Mouse (Mus musculus) MEL (cell line): ENCODE measurements around the gene Dpy19l3.

Experiments used
- CHD2 ChIP-seq: IDR thresholded peaks from 2 replicates; pipeline ENCODE4 v1.6.1; 2011; ENCODE audit warnings: low read length, improper control_type of control experiment
- CTCF ChIP-seq, 3 experiments: IDR thresholded peaks in 2 of 3; conservative IDR thresholded peaks in 1 of 3; 2 replicates each; pipeline ENCODE4 v1.5.1; 2011 to 2012; ENCODE audit warnings: low read length in 3 of 3, low read depth in 2 of 3, mild to moderate bottlenecking in 2 of 3, improper control_type of control experiment in 1 of 3, inconsistent platforms in 1 of 3, mixed read lengths in 1 of 3, moderate library complexity in 1 of 3; ENCODE audit not compliant: control insufficient read depth in 1 of 3, insufficient read depth in 1 of 3, poor library complexity in 1 of 3, severe bottlenecking in 1 of 3
- EP300 ChIP-seq, 2 experiments: IDR thresholded peaks; 2 replicates each; pipeline ENCODE4 v1.6.1; 2011; ENCODE audit warnings: improper control_type of control experiment in 2 of 2, low read length in 2 of 2, low read depth in 1 of 2, mild to moderate bottlenecking in 1 of 2
- MAX ChIP-seq: IDR thresholded peaks from 2 replicates; pipeline ENCODE4 v1.6.1; 2011; ENCODE audit warnings: low read length, improper control_type of control experiment
- POLR2A ChIP-seq, 2 experiments: IDR thresholded peaks; 2 replicates each; pipeline ENCODE4 v1.6.1; 2011 to 2012; ENCODE audit warnings: low read length in 2 of 2, mild to moderate bottlenecking in 2 of 2, control low read depth in 1 of 2, improper control_type of control experiment in 1 of 2, low read depth in 1 of 2, moderate library complexity in 1 of 2; ENCODE audit not compliant: control insufficient read depth in 1 of 2, insufficient read depth in 1 of 2, poor library complexity in 1 of 2
- RAD21 ChIP-seq: IDR thresholded peaks from 2 replicates; pipeline ENCODE4 v1.6.1; 2011; ENCODE audit warnings: mild to moderate bottlenecking, low read depth, low read length, improper control_type of control experiment
- SIN3A ChIP-seq: IDR thresholded peaks from 2 replicates; pipeline ENCODE4 v1.6.1; 2012; ENCODE audit warnings: low read length, improper control_type of control experiment, inconsistent platforms
- SMC3 ChIP-seq: IDR thresholded peaks from 2 replicates; pipeline ENCODE4 v1.6.1; 2011; ENCODE audit warnings: low read depth, low read length, improper control_type of control experiment
- TAL1 ChIP-seq: IDR thresholded peaks from 2 replicates; pipeline ENCODE4 v1.6.1; 2012; ENCODE audit warnings: mild to moderate bottlenecking, inconsistent platforms, low read length, moderate library complexity, mixed read lengths
- TCF12 ChIP-seq: IDR thresholded peaks from 2 replicates; pipeline ENCODE4 v1.6.1; 2014; ENCODE audit warnings: low read depth, mild to moderate bottlenecking, inconsistent platforms, low read length, improper control_type of control experiment, moderate library complexity
- ZMIZ1 ChIP-seq: IDR thresholded peaks from 2 replicates; pipeline ENCODE4 v1.6.1; 2012; ENCODE audit warnings: low read depth, mild to moderate bottlenecking, inconsistent platforms, low read length, improper control_type of control experiment, moderate library complexity

GRCm38 (mm10) chr7:35764461-35764860, 10.2 kb upstream of the Dpy19l3 start:
- TF ChIP-seq ZMIZ1, result no peak
- no peak for TF ChIP-seq MAX
- TF ChIP-seq CHD2, result no peak
- no peak for TF ChIP-seq EP300 (IDR thresholded peaks at IDR 0.05; ENCODE audit: low read depth in 1 of 2, low read length in 2 of 2)
- no peak for TF ChIP-seq SMC3
- TF ChIP-seq CTCF (IDR thresholded peaks at IDR 0.05 in 2 of 3, conservative IDR thresholded peaks at IDR 0.05 in 1 of 3; ENCODE audit: control insufficient read depth in 1 of 3, insufficient read depth in 1 of 3, low read depth in 2 of 3, low read length in 3 of 3, poor library complexity in 1 of 3, severe bottlenecking in 1 of 3), result no peak
- no peak for TF ChIP-seq POLR2A (IDR thresholded peaks at IDR 0.05; ENCODE audit: control insufficient read depth in 1 of 2, insufficient read depth in 1 of 2, low read depth in 1 of 2, low read length in 2 of 2, poor library complexity in 1 of 2)
- TF ChIP-seq TCF12, result no peak
- TF ChIP-seq TAL1, result no peak
- TF ChIP-seq RAD21, result no peak
- TF ChIP-seq SIN3A, result no peak
